Mouse (Mus musculus): ENCODE results near the gene Snrnp35. TPM values are rescaled to one million over a fixed set of nuclear protein-coding genes. Genes with fewer than 3 reads are reported as not detected.

Snrnp35 gene
- polyA plus RNA-seq, 1 experiment = 1.7 TPM

DNA sequence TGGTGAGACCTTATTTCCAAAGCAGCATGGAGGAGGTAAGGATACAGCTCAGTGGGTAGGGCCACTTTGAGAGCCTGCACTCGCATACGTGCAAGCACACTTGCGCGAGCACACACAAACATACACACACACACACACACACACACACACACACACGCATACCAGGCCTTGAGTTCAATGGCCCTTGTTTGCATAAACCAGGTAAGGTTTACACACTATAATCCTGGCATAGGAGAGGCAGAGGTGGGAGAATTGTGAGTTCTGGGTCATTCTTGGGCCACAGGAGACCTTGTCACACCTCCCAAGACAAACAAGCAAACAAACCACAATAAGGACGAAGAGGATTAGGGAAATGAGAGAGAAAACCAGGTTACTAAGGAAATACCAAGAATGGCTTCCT, 26.3 kb downstream of the Snrnp35 start:
- 88% methylated on average over 6 of the region's 6 CpGs for WGBS
- no peaks in the 10 kb centered on the region for H3K27me3 ChIP-seq (ENCODE audit: control insufficient read depth, insufficient read depth, low read length)
- no peaks in the 10 kb centered on the region for H3K4me1 ChIP-seq (ENCODE audit: control insufficient read depth, insufficient read depth, insufficient read length)
- DNase-seq (ENCODE audit: low read depth in 1 of 2, low spot score in 2 of 2) = no peak
- H3K27ac ChIP-seq (ENCODE audit: insufficient read depth, low read length) = no peak overlapping the region
- H3K36me3 ChIP-seq (ENCODE audit: control insufficient read depth, insufficient read depth, low read length) = no peaks in the 10 kb centered on the region
- TF ChIP-seq CTCF (IDR thresholded peaks at IDR 0.05; ENCODE audit: extremely low read depth, insufficient read depth, insufficient read length, insufficient replicate concordance) (no peak), POLR2A (IDR thresholded peaks at IDR 0.05; ENCODE audit: low read depth, low read length) (no peak)
- H3K4me3 ChIP-seq (ENCODE audit: extremely low read depth, insufficient read depth, insufficient read length) = no peak overlapping the region

- 83% methylated on average over 12 of the region's 12 CpGs for WGBS
- Histone ChIP-seq H3K36me3 (ENCODE audit: control insufficient read depth, insufficient read depth, low read length) (no peaks in the 10 kb centered on the region), H3K4me3 (ENCODE audit: extremely low read depth, insufficient read depth, insufficient read length) (no peak overlapping the region), H3K27ac (ENCODE audit: insufficient read depth, low read length) (no peak overlapping the region), H3K4me1 (ENCODE audit: control insufficient read depth, insufficient read depth, insufficient read length) (no peaks in the 10 kb centered on the region), H3K27me3 (ENCODE audit: control insufficient read depth, insufficient read depth, low read length) (no peaks in the 10 kb centered on the region)
- TF ChIP-seq POLR2A (IDR thresholded peaks at IDR 0.05; ENCODE audit: low read depth, low read length) (no peak), CTCF (IDR thresholded peaks at IDR 0.05; ENCODE audit: extremely low read depth, insufficient read depth, insufficient read length, insufficient replicate concordance) (no peak)
- no peak for DNase-seq (ENCODE audit: low read depth in 1 of 2, low spot score in 2 of 2)
Observed at GRCm38 (mm10) chr5:124509742-124510237, 26.9 kb downstream of the Snrnp35 start.

DNA sequence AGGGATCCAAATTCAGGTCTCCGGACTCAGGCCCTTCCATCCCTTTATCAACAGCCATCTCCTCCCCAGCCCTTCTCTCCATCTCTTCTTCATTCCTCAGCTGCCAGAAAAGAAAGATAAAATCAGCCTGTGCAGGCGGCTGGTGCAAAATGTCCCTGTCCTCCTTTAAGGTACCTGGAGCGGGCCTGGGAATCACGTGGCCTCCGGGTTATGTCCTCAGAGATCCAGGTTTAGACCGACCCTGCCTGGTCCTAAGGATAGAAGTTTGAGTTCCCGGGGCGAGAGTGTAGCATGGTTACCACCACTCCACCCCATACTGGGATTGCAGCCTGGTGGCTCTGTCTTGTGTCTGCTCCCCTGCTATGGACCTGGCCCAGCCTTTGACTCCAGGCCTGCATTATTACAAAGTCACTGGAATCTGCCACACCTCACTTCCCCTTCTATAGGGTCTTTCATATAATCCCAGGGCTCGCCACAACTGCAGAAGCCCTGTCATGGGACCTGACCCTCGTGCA, 27.7 kb downstream of the Snrnp35 start:
- TF ChIP-seq CTCF (IDR thresholded peaks at IDR 0.05; ENCODE audit: extremely low read depth, insufficient read depth, insufficient read length, insufficient replicate concordance) = no peak
- TF ChIP-seq POLR2A (IDR thresholded peaks at IDR 0.05; ENCODE audit: low read depth, low read length) = no peak
- Histone ChIP-seq H3K27ac (ENCODE audit: insufficient read depth, low read length) (no peak overlapping the region), H3K4me3 (ENCODE audit: extremely low read depth, insufficient read depth, insufficient read length) (no peak overlapping the region), H3K27me3 (ENCODE audit: control insufficient read depth, insufficient read depth, low read length) (no peaks in the 10 kb centered on the region), H3K36me3 (ENCODE audit: control insufficient read depth, insufficient read depth, low read length) (no peaks in the 10 kb centered on the region), H3K4me1 (ENCODE audit: control insufficient read depth, insufficient read depth, insufficient read length) (no peaks in the 10 kb centered on the region)
- no peak for DNase-seq (ENCODE audit: low read depth in 1 of 2, low spot score in 2 of 2)
- 90% methylated on average over 10 of the region's 10 CpGs for WGBS

GRCm38 (mm10) chr5:124515789-124516188, 32.9 kb downstream of the Snrnp35 start:
- 83% methylated on average over 5 of the region's 5 CpGs for WGBS
- H3K36me3 ChIP-seq (ENCODE audit: control insufficient read depth, insufficient read depth, low read length) = no peaks in the 10 kb centered on the region
- H3K4me3 ChIP-seq (ENCODE audit: extremely low read depth, insufficient read depth, insufficient read length) = no peak overlapping the region
- H3K27ac ChIP-seq (ENCODE audit: insufficient read depth, low read length) = no peak overlapping the region
- DNase-seq (ENCODE audit: low read depth in 1 of 2, low spot score in 2 of 2) = no peak
- no peak for TF ChIP-seq CTCF (IDR thresholded peaks at IDR 0.05; ENCODE audit: extremely low read depth, insufficient read depth, insufficient read length, insufficient replicate concordance)
- no peak for TF ChIP-seq POLR2A (IDR thresholded peaks at IDR 0.05; ENCODE audit: low read depth, low read length)
- H3K27me3 ChIP-seq (ENCODE audit: control insufficient read depth, insufficient read depth, low read length) = no peaks in the 10 kb centered on the region
- no peaks in the 10 kb centered on the region for H3K4me1 ChIP-seq (ENCODE audit: control insufficient read depth, insufficient read depth, insufficient read length)

- no peak for DNase-seq (ENCODE audit: low read depth in 1 of 2, low spot score in 2 of 2)
- Histone ChIP-seq H3K27ac (ENCODE audit: insufficient read depth, low read length) (no peak overlapping the region), H3K36me3 (ENCODE audit: control insufficient read depth, insufficient read depth, low read length) (no peaks in the 10 kb centered on the region), H3K27me3 (ENCODE audit: control insufficient read depth, insufficient read depth, low read length) (no peaks in the 10 kb centered on the region), H3K4me1 (ENCODE audit: control insufficient read depth, insufficient read depth, insufficient read length) (peaks cover 6% of the 10 kb centered on the region; the same call in 1 of the 2 replicates), H3K4me3 (ENCODE audit: extremely low read depth, insufficient read depth, insufficient read length) (no peak overlapping the region)
- 95% methylated on average over 10 of the region's 10 CpGs for WGBS
- TF ChIP-seq CTCF (IDR thresholded peaks at IDR 0.05; ENCODE audit: extremely low read depth, insufficient read depth, insufficient read length, insufficient replicate concordance) = no peak
- TF ChIP-seq POLR2A (IDR thresholded peaks at IDR 0.05; ENCODE audit: low read depth, low read length) = no peak
Observed at GRCm38 (mm10) chr5:124518648-124519047, 35.7 kb downstream of the Snrnp35 start.

GRCm38 (mm10) chr5:124521588-124521987, 38.7 kb downstream of the Snrnp35 start:
- DNase-seq (ENCODE audit: low read depth in 1 of 2, low spot score in 2 of 2) = no peak
- Histone ChIP-seq H3K4me1 (ENCODE audit: control insufficient read depth, insufficient read depth, insufficient read length) (peaks cover 6% of the 10 kb centered on the region; the same call in 1 of the 2 replicates), H3K27ac (ENCODE audit: insufficient read depth, low read length) (no peak overlapping the region), H3K36me3 (ENCODE audit: control insufficient read depth, insufficient read depth, low read length) (no peaks in the 10 kb centered on the region), H3K27me3 (ENCODE audit: control insufficient read depth, insufficient read depth, low read length) (no peaks in the 10 kb centered on the region; the same call in 1 of the 2 replicates), H3K4me3 (ENCODE audit: extremely low read depth, insufficient read depth, insufficient read length) (no peak overlapping the region)
- TF ChIP-seq CTCF (IDR thresholded peaks at IDR 0.05; ENCODE audit: extremely low read depth, insufficient read depth, insufficient read length, insufficient replicate concordance) (no peak), POLR2A (IDR thresholded peaks at IDR 0.05; ENCODE audit: low read depth, low read length) (no peak)
- 39% methylated on average over 4 of the region's 4 CpGs for WGBS

GRCm38 (mm10) chr5:124523032-124523431, 40.1 kb downstream of the Snrnp35 start:
- no peak for DNase-seq (ENCODE audit: low read depth in 1 of 2, low spot score in 2 of 2)
- Histone ChIP-seq H3K4me3 (ENCODE audit: extremely low read depth, insufficient read depth, insufficient read length) (no peak overlapping the region), H3K4me1 (ENCODE audit: control insufficient read depth, insufficient read depth, insufficient read length) (peaks cover 6% of the 10 kb centered on the region; the same call in 1 of the 2 replicates), H3K36me3 (ENCODE audit: control insufficient read depth, insufficient read depth, low read length) (no peaks in the 10 kb centered on the region), H3K27ac (ENCODE audit: insufficient read depth, low read length) (no peak overlapping the region), H3K27me3 (ENCODE audit: control insufficient read depth, insufficient read depth, low read length) (no peaks in the 10 kb centered on the region; the same call in 1 of the 2 replicates)
- 96% methylated on average over 8 of the region's 8 CpGs for WGBS
- TF ChIP-seq POLR2A (IDR thresholded peaks at IDR 0.05; ENCODE audit: low read depth, low read length) (no peak), CTCF (IDR thresholded peaks at IDR 0.05; ENCODE audit: extremely low read depth, insufficient read depth, insufficient read length, insufficient replicate concordance) (no peak)
